ENCODE assay signal across 20 mouse cellular contexts in genomic region chr16:91772586-91772985, GRCm38 (mm10). TPM values are rescaled to one million over a fixed set of nuclear protein-coding genes. Genes with fewer than 3 reads are reported as not detected.
A peak's percentile ranks its signal among the peaks of the same experiment; 100 is the strongest.
DNase-seq lines count a peak whose midpoint lies in the region; ATAC-seq lines count a peak whose summit lies in the region.
"Had no signal": no experiment of that assay in that cellular context is flagged by ENCODE, and none has a peak within 500 bp of the region (broad histone marks: within the 10 kb centered on the region; RNA-seq: fewer than 3 reads in every experiment).

No protein-coding gene starts in this region.

- no peaks in the 10 kb centered on the region for H3K27me3 ChIP-seq in heart, embryonic 12.5 days (replicated peaks)
- no peaks in the 10 kb centered on the region for H3K27me3 ChIP-seq in intestine, embryonic 16.5 days (replicated peaks; ENCODE audit: control insufficient read depth, insufficient read depth, low read length)
- H3K27me3 ChIP-seq in intestine, embryonic 15.5 days (replicated peaks) = no peaks in the 10 kb centered on the region
- H3K27me3 ChIP-seq in hindbrain, embryonic 13.5 days = no peaks in the 10 kb centered on the region
- no peaks in the 10 kb centered on the region for H3K27me3 ChIP-seq in hindbrain, embryonic 14.5 days (ENCODE audit: control insufficient read depth, insufficient read depth, low read length)
- H3K27me3 ChIP-seq: embryonic facial prominence, embryonic 13.5 days; heart, embryonic 13.5 days had no signal

- no peaks in the 10 kb centered on the region for H3K36me3 ChIP-seq in heart, embryonic 12.5 days
- no peaks in the 10 kb centered on the region for H3K36me3 ChIP-seq in intestine, embryonic 16.5 days (ENCODE audit: control insufficient read depth, insufficient read depth, low read length)
- H3K36me3 ChIP-seq in intestine, embryonic 15.5 days = no peaks in the 10 kb centered on the region
- H3K36me3 ChIP-seq in hindbrain, embryonic 13.5 days = no peaks in the 10 kb centered on the region
- H3K36me3 ChIP-seq in hindbrain, embryonic 14.5 days (replicated peaks; ENCODE audit: control insufficient read depth, insufficient read depth) = no peaks in the 10 kb centered on the region
- H3K36me3 ChIP-seq: embryonic facial prominence, embryonic 13.5 days; heart, embryonic 13.5 days had no signal

- H3K4me3 ChIP-seq in heart, embryonic 12.5 days = no peak overlapping the region
- no peak overlapping the region for H3K4me3 ChIP-seq in intestine, embryonic 16.5 days (ENCODE audit: low read length)
- H3K4me3 ChIP-seq in intestine, embryonic 15.5 days (replicated peaks) = no peak overlapping the region
- no peak overlapping the region for H3K4me3 ChIP-seq in hindbrain, embryonic 13.5 days
- H3K4me3 ChIP-seq in hindbrain, embryonic 14.5 days (replicated peaks; ENCODE audit: low read length) = no peak overlapping the region
- H3K4me3 ChIP-seq: embryonic facial prominence, embryonic 13.5 days; heart, adult 2 months; heart, embryonic 13.5 days had no signal

- 83% methylated on average over 7 of the region's 7 CpGs for WGBS in heart, embryonic 12.5 days
- WGBS in intestine, embryonic 16.5 days = 84% methylated on average over 7 of the region's 7 CpGs
- 85% methylated on average over 7 of the region's 7 CpGs for WGBS in intestine, embryonic 15.5 days
- WGBS in hindbrain, embryonic 13.5 days = 72% methylated on average over 7 of the region's 7 CpGs
- WGBS in hindbrain, embryonic 14.5 days = 68% methylated on average over 7 of the region's 7 CpGs

- H3K4me1 ChIP-seq in heart, embryonic 12.5 days (replicated peaks) = peaks cover 44% of the 10 kb centered on the region
- H3K4me1 ChIP-seq in intestine, embryonic 16.5 days (ENCODE audit: control insufficient read depth, insufficient read depth, low read length) = peaks cover 15% of the 10 kb centered on the region
- peaks cover 14% of the 10 kb centered on the region; the same call in 1 of the 2 replicates for H3K4me1 ChIP-seq in intestine, embryonic 15.5 days (replicated peaks)
- peaks cover 72% of the 10 kb centered on the region for H3K4me1 ChIP-seq in hindbrain, embryonic 13.5 days (replicated peaks)
- H3K4me1 ChIP-seq in hindbrain, embryonic 14.5 days (replicated peaks; ENCODE audit: control insufficient read depth, insufficient read depth, low read length) = peaks cover 36% of the 10 kb centered on the region

- H3K27ac ChIP-seq in heart, embryonic 12.5 days (ENCODE audit: poor library complexity, severe bottlenecking) = no peak overlapping the region
- no peak overlapping the region for H3K27ac ChIP-seq in intestine, embryonic 16.5 days (ENCODE audit: low read length)
- no peak overlapping the region for H3K27ac ChIP-seq in intestine, embryonic 15.5 days
- H3K27ac ChIP-seq in hindbrain, embryonic 13.5 days = peak overlapping the region; percentile 91
- H3K27ac ChIP-seq in hindbrain, embryonic 14.5 days = peak overlapping the region; percentile 16; the same call in 1 of the 2 replicates
- H3K27ac ChIP-seq: embryonic facial prominence, embryonic 13.5 days; heart, adult 2 months; heart, embryonic 13.5 days had no signal

- peak; percentile 80 for DNase-seq in heart, adult 11 months
- DNase-seq in hindbrain, embryonic 14.5 days (ENCODE audit: low spot score) = no peak
- DNase-seq in right cerebral cortex, postnatal 10 days (ENCODE audit: low spot score in 2 of 2) = no peak
- no peak for DNase-seq in embryo, embryonic 11 days
- DNase-seq: adrenal gland, adult 2 months; adrenal gland, postnatal 25 days; cerebellum, adult 8-10 months; cerebellum, postnatal 25 days; gastrocnemius, postnatal 10 days; heart, adult 2 months; heart, postnatal 4 days; kidney, adult 18-20 months had no signal

- no peaks in the 10 kb centered on the region for H3K9me3 ChIP-seq in heart, embryonic 12.5 days (replicated peaks)
- no peaks in the 10 kb centered on the region for H3K9me3 ChIP-seq in intestine, embryonic 16.5 days (ENCODE audit: control insufficient read depth, low read length)
- H3K9me3 ChIP-seq in intestine, embryonic 15.5 days = no peaks in the 10 kb centered on the region
- no peaks in the 10 kb centered on the region for H3K9me3 ChIP-seq in hindbrain, embryonic 13.5 days
- no peaks in the 10 kb centered on the region for H3K9me3 ChIP-seq in hindbrain, embryonic 14.5 days (ENCODE audit: control insufficient read depth, low read length)
- H3K9me3 ChIP-seq: embryonic facial prominence, embryonic 13.5 days; heart, embryonic 13.5 days had no signal

- no peak for ATAC-seq in heart, embryonic 12.5 days (ENCODE audit: insufficient number of reproducible peaks, low FRiP score)
- ATAC-seq in intestine, embryonic 16.5 days = no peak
- no peak for ATAC-seq in intestine, embryonic 15.5 days
- ATAC-seq in hindbrain, embryonic 13.5 days (ENCODE audit: low FRiP score) = no peak
- no peak for ATAC-seq in hindbrain, embryonic 14.5 days (ENCODE audit: low FRiP score)
- ATAC-seq: forebrain, embryonic 16.5 days; inflammation-experienced regulatory T-cells, adult 6 months had no signal

- H3K9ac ChIP-seq in heart, embryonic 12.5 days = no peak overlapping the region
- 0 out of 2 replicates have a peak overlapping the region, but pooled peaks have one; percentile 24 for H3K9ac ChIP-seq in intestine, embryonic 16.5 days (ENCODE audit: low read depth, low read length)
- H3K9ac ChIP-seq in intestine, embryonic 15.5 days = no peak overlapping the region
- H3K9ac ChIP-seq in hindbrain, embryonic 13.5 days = no peak overlapping the region
- no peak overlapping the region for H3K9ac ChIP-seq in hindbrain, embryonic 14.5 days
- H3K9ac ChIP-seq: embryonic facial prominence, embryonic 13.5 days; heart, embryonic 13.5 days had no signal

- H3K4me2 ChIP-seq in heart, embryonic 12.5 days = no peak overlapping the region
- no peak overlapping the region for H3K4me2 ChIP-seq in intestine, embryonic 16.5 days (ENCODE audit: low read depth, low read length)
- H3K4me2 ChIP-seq in intestine, embryonic 15.5 days (replicated peaks) = no peak overlapping the region
- H3K4me2 ChIP-seq in hindbrain, embryonic 13.5 days = no peak overlapping the region
- no peak overlapping the region for H3K4me2 ChIP-seq in hindbrain, embryonic 14.5 days (replicated peaks)
- H3K4me2 ChIP-seq: embryonic facial prominence, embryonic 13.5 days; heart, embryonic 13.5 days had no signal

RNA-seq across cellular contexts. Expression of gene Itsn1, which starts 43.5 kb away (rescaled TPM):
- polyA plus RNA-seq in heart, embryonic 12.5 days (2016; fragmentation: Nextera tagmentation; extraction: Ambion mirVana) = 29.7 and 31.2 TPM in 2 replicates
- 10.5 and 13.1 TPM in 2 replicates for polyA plus RNA-seq in intestine, embryonic 16.5 days (2015; fragmentation: Nextera tagmentation; extraction: Ambion mirVana)
- 16.2 and 16.4 TPM in 2 replicates for polyA plus RNA-seq in intestine, embryonic 15.5 days (2015; fragmentation: Nextera tagmentation; extraction: Ambion mirVana)
- 54.8 and 55.2 TPM in 2 replicates for polyA plus RNA-seq in hindbrain, embryonic 13.5 days (2015; fragmentation: Nextera tagmentation; extraction: Ambion mirVana)
- 61.8 and 67.1 TPM in 2 replicates for polyA plus RNA-seq in hindbrain, embryonic 14.5 days (2014; fragmentation: Nextera tagmentation; extraction: Ambion mirVana)

RNA-seq across cellular contexts. Expression of gene Cryzl1, which starts 43.8 kb away (rescaled TPM):
- polyA plus RNA-seq in heart, embryonic 12.5 days (2016; fragmentation: Nextera tagmentation; extraction: Ambion mirVana) = 48.2 and 54.5 TPM in 2 replicates
- polyA plus RNA-seq in intestine, embryonic 16.5 days (2015; fragmentation: Nextera tagmentation; extraction: Ambion mirVana) = 66.9 and 69.4 TPM in 2 replicates
- 64.1 and 68.7 TPM in 2 replicates for polyA plus RNA-seq in intestine, embryonic 15.5 days (2015; fragmentation: Nextera tagmentation; extraction: Ambion mirVana)
- polyA plus RNA-seq in hindbrain, embryonic 13.5 days (2015; fragmentation: Nextera tagmentation; extraction: Ambion mirVana) = 95.5 and 97.1 TPM in 2 replicates
- polyA plus RNA-seq in hindbrain, embryonic 14.5 days (2014; fragmentation: Nextera tagmentation; extraction: Ambion mirVana) = 101 and 111 TPM in 2 replicates

Comparison
In these comparisons a context has a peak if more than half of its experiments do, and no peak if none do; other contexts are left out.
1. H3K27ac ChIP-seq: peak in hindbrain, embryonic 13.5 days (single experiment) and hindbrain, embryonic 14.5 days (single experiment); none in heart, embryonic 12.5 days (single experiment), intestine, embryonic 16.5 days (single experiment) and intestine, embryonic 15.5 days (single experiment).